Mouse (Mus musculus): ENCODE measurements around the gene B3galt6.

GRCm38 (mm10) chr4:155963106-155963505, 29.3 kb downstream of the B3galt6 start:
- TF ChIP-seq CTCF (conservative IDR thresholded peaks at IDR 0.05 in 1 of 2, IDR thresholded peaks at IDR 0.05 in 1 of 2; ENCODE audit: low read depth in 2 of 2, low read length in 2 of 2) (no peak), BHLHE40 (IDR thresholded peaks at IDR 0.05; ENCODE audit: low read depth, low read length) (no peak), CHD2 (IDR thresholded peaks at IDR 0.05; ENCODE audit: low read length) (no peak), EP300 (IDR thresholded peaks at IDR 0.05; ENCODE audit: low read length) (no peak), E2F4 (IDR thresholded peaks at IDR 0.05; ENCODE audit: insufficient replicate concordance, low read depth, low read length) (no peak), SMC3 (IDR thresholded peaks at IDR 0.05; ENCODE audit: low read depth, low read length) (no peak), USF1 (IDR thresholded peaks at IDR 0.05; ENCODE audit: low read depth, low read length) (no peak)

All from CH12.LX (cell line).